Mouse (Mus musculus) limb, embryonic 12.5 days (tissue): ENCODE results near the gene Slc7a15. TPM values are rescaled to one million over a fixed set of nuclear protein-coding genes. Genes with fewer than 3 reads are reported as not detected.

Experiments used
- ATAC-seq: fragments of 200-750 bp; cut with Nextera tagmentation; 2 replicates; pipeline ENCODE4 v1.8.0; 2017; ENCODE audit warnings: low read depth, moderate TSS enrichment; ENCODE audit not compliant: insufficient number of reproducible peaks, insufficient read depth, low FRiP score, low TSS enrichment
- H3K27ac ChIP-seq: fragments of 300-500 bp; sonication (generic); 2 replicates; pipeline ENCODE4 v1.5.1; 2016; ENCODE audit warnings: mild to moderate bottlenecking, moderate library complexity
- H3K27me3 ChIP-seq: fragments of 300-500 bp; sonication (generic); 2 replicates; pipeline ENCODE4 v1.6.1; 2016; ENCODE audit warnings: mild to moderate bottlenecking, moderate library complexity
- H3K36me3 ChIP-seq: fragments of 300-500 bp; sonication (generic); 2 replicates; pipeline ENCODE4 v1.6.1; 2016; ENCODE audit warnings: mild to moderate bottlenecking, moderate library complexity
- H3K4me1 ChIP-seq: fragments of 300-500 bp; sonication (generic); replicated peaks from 2 replicates; pipeline ENCODE4 v1.6.1; 2016
- H3K4me2 ChIP-seq: fragments of 300-500 bp; sonication (generic); 2 replicates; pipeline ENCODE4 v1.6.1; 2016; ENCODE audit warnings: mild to moderate bottlenecking, moderate library complexity
- H3K4me3 ChIP-seq: fragments of 300-500 bp; sonication (generic); replicated peaks from 2 replicates; pipeline ENCODE4 v1.5.1; 2016; ENCODE audit warnings: mild to moderate bottlenecking
- H3K9ac ChIP-seq: fragments of 300-500 bp; sonication (generic); replicated peaks from 2 replicates; pipeline ENCODE4 v1.6.1; 2016; ENCODE audit warnings: mild to moderate bottlenecking, moderate library complexity
- H3K9me3 ChIP-seq: fragments of 300-500 bp; sonication (generic); 2 replicates; pipeline ENCODE4 v1.6.1; 2016; ENCODE audit warnings: mild to moderate bottlenecking, moderate library complexity
- WGBS: fragments of 180-500 bp; shearing (Covaris S2); methylation state at CpG from one replicate; pipeline ENCODE4 v1.1.7; 2016; 5-methylcytosine and 5-hydroxymethylcytosine counted together
- polyA plus RNA-seq: library from polyadenylated mRNA; unstranded; fragments of >200 nt; fragmentation: Nextera tagmentation; extraction: Ambion mirVana; gene quantifications from 2 replicates; pipeline ENCODE4 v1.2.1, GENCODE M21; 2016

Slc7a15 gene
- polyA plus RNA-seq, 1 experiment from 2014 or later: not detected

- Histone ChIP-seq H3K27me3 (no peaks in the 10 kb centered on the region), H3K4me1 (peaks cover 11% of the 10 kb centered on the region), H3K9ac (no peak overlapping the region), H3K9me3 (no peaks in the 10 kb centered on the region), H3K4me2 (no peak overlapping the region), H3K4me3 (no peak overlapping the region), H3K27ac (no peak overlapping the region), H3K36me3 (no peaks in the 10 kb centered on the region)
- 84% methylated on average over 6 of the region's 6 CpGs for WGBS
- ATAC-seq: no peak
These were observed 94.7 kb downstream of the Slc7a15 start for GRCm38 (mm10) chr12:8504131-8504530.

GRCm38 (mm10) chr12:8502546-8502945 lies 96.3 kb downstream of the Slc7a15 start:
- no peak for ATAC-seq
- Histone ChIP-seq H3K27me3 (no peaks in the 10 kb centered on the region), H3K9ac (no peak overlapping the region), H3K4me1 (peaks cover 22% of the 10 kb centered on the region), H3K36me3 (no peaks in the 10 kb centered on the region), H3K27ac (no peak overlapping the region), H3K9me3 (no peaks in the 10 kb centered on the region), H3K4me3 (no peak overlapping the region), H3K4me2 (no peak overlapping the region)
- WGBS: 11% methylated on average over 6 of the region's 6 CpGs

- WGBS: 87% methylated on average over 14 of the region's 14 CpGs
- no peak for ATAC-seq
- no peaks in the 10 kb centered on the region for H3K27me3 ChIP-seq
- H3K4me3 ChIP-seq: no peak overlapping the region
- no peak overlapping the region for H3K9ac ChIP-seq
- no peaks in the 10 kb centered on the region for H3K9me3 ChIP-seq
- no peak overlapping the region for H3K27ac ChIP-seq
- H3K4me1 ChIP-seq: peaks cover 29% of the 10 kb centered on the region
- H3K36me3 ChIP-seq: no peaks in the 10 kb centered on the region
- H3K4me2 ChIP-seq: no peak overlapping the region
These were observed 97.1 kb downstream of the Slc7a15 start for GRCm38 (mm10) chr12:8501571-8502305.

GRCm38 (mm10) chr12:8500597-8501570 lies 98.0 kb downstream of the Slc7a15 start:
- 53% methylated on average over 17 of the region's 17 CpGs for WGBS
- H3K4me1 ChIP-seq: peaks cover 36% of the 10 kb centered on the region
- peak overlapping the region; percentile 93 for H3K9ac ChIP-seq
- H3K4me2 ChIP-seq: peak overlapping the region; percentile 94
- no peak for ATAC-seq
- no peaks in the 10 kb centered on the region for H3K27me3 ChIP-seq
- no peaks in the 10 kb centered on the region for H3K36me3 ChIP-seq
- peak overlapping the region; percentile 77 for H3K4me3 ChIP-seq
- no peaks in the 10 kb centered on the region for H3K9me3 ChIP-seq
- peak overlapping the region; percentile 99 for H3K27ac ChIP-seq

- under 1% methylated on average over 56 of the region's 56 CpGs for WGBS
- H3K27me3 ChIP-seq: no peaks in the 10 kb centered on the region
- peak within 1 kb of the TSS; percentile 77 for H3K4me3 ChIP-seq
- H3K27ac ChIP-seq: peak within 1 kb of the TSS; percentile 99
- H3K36me3 ChIP-seq: no peaks in the 10 kb centered on the region
- peak; percentile 98 for ATAC-seq
- H3K4me2 ChIP-seq: peak within 1 kb of the TSS; percentile 94
- H3K4me1 ChIP-seq: peaks cover 39% of the 10 kb centered on the region
- H3K9ac ChIP-seq: peak within 1 kb of the TSS; percentile 93
- H3K9me3 ChIP-seq: no peaks in the 10 kb centered on the region
These were observed 98.8 kb downstream of the Slc7a15 start, which contains the start of gene Rhob for GRCm38 (mm10) chr12:8499871-8500596. Gene Rhob, minus strand, starts transcription at chr12:8500009.

GRCm38 (mm10) chr12:8499001-8499870 lies 99.6 kb downstream of the Slc7a15 start:
- H3K4me1 ChIP-seq: peaks cover 39% of the 10 kb centered on the region
- H3K4me2 ChIP-seq: peak overlapping the region; percentile 94
- no peaks in the 10 kb centered on the region for H3K36me3 ChIP-seq
- no peaks in the 10 kb centered on the region for H3K9me3 ChIP-seq
- WGBS: under 1% methylated on average over 99 of the region's 99 CpGs
- ATAC-seq: peak; percentile 0
- peak overlapping the region; percentile 77 for H3K4me3 ChIP-seq
- peak overlapping the region; percentile 99 for H3K27ac ChIP-seq
- no peaks in the 10 kb centered on the region for H3K27me3 ChIP-seq
- H3K9ac ChIP-seq: peak overlapping the region; percentile 93

- ATAC-seq: no peak
These were observed 100.3 kb downstream of the Slc7a15 start for GRCm38 (mm10) chr12:8498591-8499000.

GRCm38 (mm10) chr12:8498148-8498571 lies 100.7 kb downstream of the Slc7a15 start:
- Histone ChIP-seq H3K27ac (peak overlapping the region; percentile 99; the same call in 1 of the 2 replicates), H3K27me3 (no peaks in the 10 kb centered on the region), H3K9ac (peak overlapping the region; percentile 93), H3K4me1 (peaks cover 39% of the 10 kb centered on the region), H3K36me3 (no peaks in the 10 kb centered on the region), H3K4me3 (peak overlapping the region; percentile 77), H3K9me3 (no peaks in the 10 kb centered on the region), H3K4me2 (peak overlapping the region; percentile 94)
- no peak for ATAC-seq
- 24% methylated on average over 8 of the region's 8 CpGs for WGBS

More at GRCm38 (mm10) chr12:8498591-8499000, 100.3 kb downstream of the Slc7a15 start:
- Histone ChIP-seq H3K9me3 (no peaks in the 10 kb centered on the region), H3K27ac (peak overlapping the region; percentile 99), H3K36me3 (no peaks in the 10 kb centered on the region), H3K4me2 (peak overlapping the region; percentile 94), H3K27me3 (no peaks in the 10 kb centered on the region), H3K9ac (peak overlapping the region; percentile 93), H3K4me3 (peak overlapping the region; percentile 77), H3K4me1 (peaks cover 39% of the 10 kb centered on the region)
- WGBS: 4% methylated on average over 12 of the region's 13 CpGs

- Histone ChIP-seq H3K9me3 (no peaks in the 10 kb centered on the region), H3K36me3 (no peaks in the 10 kb centered on the region), H3K27ac (no peak overlapping the region), H3K9ac (no peak overlapping the region), H3K4me2 (peak overlapping the region; percentile 94), H3K4me1 (peaks cover 39% of the 10 kb centered on the region), H3K27me3 (no peaks in the 10 kb centered on the region), H3K4me3 (peak overlapping the region; percentile 77; the same call in 1 of the 2 replicates)
- 11% methylated on average over 2 of the region's 2 CpGs for WGBS
- ATAC-seq: no peak
These were observed 101.6 kb downstream of the Slc7a15 start for GRCm38 (mm10) chr12:8497314-8497706.
